Mouse (Mus musculus): ENCODE measurements around the gene Pakap.

DNA sequence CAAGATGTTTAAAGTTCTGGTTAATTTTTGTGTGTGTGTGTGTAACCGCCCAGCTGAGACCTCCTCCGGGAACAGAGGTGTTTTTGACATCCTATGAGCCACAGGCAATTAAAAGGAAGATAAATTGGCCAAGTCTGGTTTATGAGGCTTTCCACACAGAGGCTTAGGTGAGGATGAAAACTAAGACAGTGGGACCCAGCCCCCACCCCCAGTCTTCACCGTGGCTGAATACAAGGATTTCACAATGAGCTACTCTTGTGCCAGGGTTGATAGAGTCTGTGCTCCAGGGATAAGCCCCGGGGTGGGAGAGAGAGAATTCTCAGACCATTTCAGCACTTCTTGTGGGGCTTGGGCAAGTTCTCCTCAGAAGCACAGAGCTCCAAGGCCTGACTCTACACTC, 183.1 kb downstream of the Pakap start:
- TF ChIP-seq CTCF (IDR thresholded peaks at IDR 0.05; ENCODE audit: low read depth, low read length) (no peak), GATA2 (IDR thresholded peaks at IDR 0.05; ENCODE audit: borderline replicate concordance, low read depth, low read length) (no peak), POLR2AphosphoS5 (IDR thresholded peaks at IDR 0.05; ENCODE audit: insufficient replicate concordance, low read depth, low read length) (no peak), GATA1 (IDR thresholded peaks at IDR 0.05; ENCODE audit: borderline replicate concordance, low read length) (no peak), TAL1 (conservative IDR thresholded peaks at IDR 0.05; ENCODE audit: low read depth, low read length) (no peak)

Data from G1E (cell line).